8 mouse cellular contexts compared by ENCODE assay signal in genomic region chr11:120349371-120349985, GRCm38 (mm10). TPM values are rescaled to one million over a fixed set of nuclear protein-coding genes. Genes with fewer than 3 reads are reported as not detected.
DNase-seq lines count a peak whose midpoint lies in the region; ATAC-seq and TF ChIP-seq lines count a peak whose summit lies in the region.

No protein-coding gene starts in this region.

- H3K4me2 ChIP-seq in heart, embryonic 13.5 days, result peak overlapping the region; percentile 96
- H3K4me2 ChIP-seq in kidney, postnatal 0 days (ENCODE audit: low read length), result peak overlapping the region; percentile 97
- H3K4me2 ChIP-seq in midbrain, embryonic 13.5 days (replicated peaks), result peak overlapping the region; percentile 85

- no peaks in the 10 kb centered on the region for H3K9me3 ChIP-seq in heart, embryonic 13.5 days
- H3K9me3 ChIP-seq in kidney, postnatal 0 days (replicated peaks; ENCODE audit: low read length), result no peaks in the 10 kb centered on the region
- H3K9me3 ChIP-seq in midbrain, embryonic 13.5 days, result no peaks in the 10 kb centered on the region

- no peaks in the 10 kb centered on the region for H3K27me3 ChIP-seq in heart, embryonic 13.5 days (replicated peaks)
- H3K27me3 ChIP-seq in kidney, postnatal 0 days (ENCODE audit: insufficient read depth, low read length), result no peaks in the 10 kb centered on the region
- H3K27me3 ChIP-seq in midbrain, embryonic 13.5 days, result no peaks in the 10 kb centered on the region

- peaks cover 48% of the 10 kb centered on the region for H3K4me1 ChIP-seq in heart, embryonic 13.5 days
- peaks cover 8% of the 10 kb centered on the region for H3K4me1 ChIP-seq in kidney, postnatal 0 days (replicated peaks; ENCODE audit: insufficient read depth, low read length)
- H3K4me1 ChIP-seq in midbrain, embryonic 13.5 days (replicated peaks), result peaks cover 59% of the 10 kb centered on the region

- ATAC-seq in frontal cortex, adult (ENCODE audit: low TSS enrichment), result no peak
- ATAC-seq in heart, embryonic 13.5 days (ENCODE audit: extremely low read depth, insufficient number of reproducible peaks, low FRiP score, low TSS enrichment), result no peak
- 0 out of 2 replicates have a peak, but pooled peaks have one; percentile 1 for ATAC-seq in kidney, postnatal 0 days (replicated peaks; ENCODE audit: low FRiP score, low read depth)
- peak; percentile 9; the same call in 1 of the 2 replicates for ATAC-seq in midbrain, embryonic 13.5 days

- WGBS in heart, embryonic 13.5 days, result 3% methylated on average over 16 of the region's 16 CpGs
- WGBS in kidney, postnatal 0 days, result 1% methylated on average over 16 of the region's 16 CpGs
- WGBS in midbrain, embryonic 13.5 days, result 4% methylated on average over 16 of the region's 16 CpGs

- peak; percentile 48 to 63 for DNase-seq in frontal cortex, postnatal 10 days (ENCODE audit: low spot score in 2 of 2)
- peak; percentile 82 for DNase-seq in ES-CJ7 (ENCODE audit: low read depth, low spot score)
- peak; percentile 28 to 43 for DNase-seq in cerebellum, postnatal 36 days
- DNase-seq in kidney, postnatal 0 days (ENCODE audit: low spot score), result peak; percentile 56
- peak; percentile 15 for DNase-seq in urinary bladder, postnatal 10 days (ENCODE audit: low spot score)

- H3K4me3 ChIP-seq in heart, embryonic 13.5 days, result peak overlapping the region; percentile 100
- H3K4me3 ChIP-seq in kidney, postnatal 0 days (replicated peaks; ENCODE audit: low read depth, low read length), result peak overlapping the region; percentile 95
- H3K4me3 ChIP-seq in midbrain, embryonic 13.5 days (replicated peaks), result peak overlapping the region; percentile 100

- peak overlapping the region; percentile 100 for H3K27ac ChIP-seq in heart, embryonic 13.5 days (replicated peaks)
- peak overlapping the region; percentile 100 for H3K27ac ChIP-seq in kidney, postnatal 0 days
- peak overlapping the region; percentile 100 for H3K27ac ChIP-seq in midbrain, embryonic 13.5 days

- TF ChIP-seq CTCF in kidney, postnatal 0 days (IDR thresholded peaks at IDR 0.05; ENCODE audit: low read depth), result no peak

- H3K36me3 ChIP-seq in heart, embryonic 13.5 days, result peaks cover 30% of the 10 kb centered on the region
- peaks cover 10% of the 10 kb centered on the region for H3K36me3 ChIP-seq in kidney, postnatal 0 days (ENCODE audit: insufficient read depth, low read length)
- H3K36me3 ChIP-seq in midbrain, embryonic 13.5 days, result peaks cover 20% of the 10 kb centered on the region

- peak overlapping the region; percentile 100 for H3K9ac ChIP-seq in heart, embryonic 13.5 days
- peak overlapping the region; percentile 99 for H3K9ac ChIP-seq in kidney, postnatal 0 days (ENCODE audit: low read depth, low read length)
- H3K9ac ChIP-seq in midbrain, embryonic 13.5 days (replicated peaks), result peak overlapping the region; percentile 100

RNA-seq across cellular contexts. Expression of gene Actg1, which starts 1.1 kb away (rescaled TPM):
- 1,234 and 1,290 TPM in 2 replicates for polyA plus RNA-seq in heart, embryonic 13.5 days (2015; fragmentation: Nextera tagmentation; extraction: Ambion mirVana)
- 2,251 and 2,404 TPM in 2 replicates for polyA plus RNA-seq in kidney, postnatal 0 days (2015; fragmentation: Nextera tagmentation; extraction: Ambion mirVana)
- polyA plus RNA-seq in midbrain, embryonic 13.5 days (2015; fragmentation: Nextera tagmentation; extraction: Ambion mirVana), result 3,928 and 4,113 TPM in 2 replicates

RNA-seq across cellular contexts. Expression of gene Fscn2, which starts 11.9 kb away (rescaled TPM):
- polyA plus RNA-seq in heart, embryonic 13.5 days (2015; fragmentation: Nextera tagmentation; extraction: Ambion mirVana), result 0.31 and 0.50 TPM in 2 replicates
- polyA plus RNA-seq in kidney, postnatal 0 days (2015; fragmentation: Nextera tagmentation; extraction: Ambion mirVana), result 1.3 and 1.5 TPM in 2 replicates
- polyA plus RNA-seq in midbrain, embryonic 13.5 days (2015; fragmentation: Nextera tagmentation; extraction: Ambion mirVana), result 1.9 and 2.2 TPM in 2 replicates

RNA-seq across cellular contexts. Expression of gene Faap100, which starts 29.1 kb away (rescaled TPM):
- 29.1 and 33.5 TPM in 2 replicates for polyA plus RNA-seq in heart, embryonic 13.5 days (2015; fragmentation: Nextera tagmentation; extraction: Ambion mirVana)
- polyA plus RNA-seq in kidney, postnatal 0 days (2015; fragmentation: Nextera tagmentation; extraction: Ambion mirVana), result 21.9 and 26.6 TPM in 2 replicates
- 80.9 and 81.1 TPM in 2 replicates for polyA plus RNA-seq in midbrain, embryonic 13.5 days (2015; fragmentation: Nextera tagmentation; extraction: Ambion mirVana)

Comparison
In these comparisons a context has a peak if more than half of its experiments do, and no peak if none do; other contexts are left out.
1. DNase-seq: peak in every context shown above with its lines; median percentile 82 in ES-CJ7; 56 in kidney, postnatal 0 days; 56 in frontal cortex, postnatal 10 days; 36 in cerebellum, postnatal 36 days; 15 in urinary bladder, postnatal 10 days.
2. ATAC-seq: peak in kidney, postnatal 0 days (single experiment) and midbrain, embryonic 13.5 days (single experiment); none in frontal cortex, adult (single experiment) and heart, embryonic 13.5 days (single experiment).
3. Peak in every context shown above with its lines, with median percentiles within 50 percentile points of each other: H3K27ac ChIP-seq, H3K4me2 ChIP-seq, H3K4me3 ChIP-seq and H3K9ac ChIP-seq.